Mouse (Mus musculus): ENCODE results near the gene Esrrg.

DNA sequence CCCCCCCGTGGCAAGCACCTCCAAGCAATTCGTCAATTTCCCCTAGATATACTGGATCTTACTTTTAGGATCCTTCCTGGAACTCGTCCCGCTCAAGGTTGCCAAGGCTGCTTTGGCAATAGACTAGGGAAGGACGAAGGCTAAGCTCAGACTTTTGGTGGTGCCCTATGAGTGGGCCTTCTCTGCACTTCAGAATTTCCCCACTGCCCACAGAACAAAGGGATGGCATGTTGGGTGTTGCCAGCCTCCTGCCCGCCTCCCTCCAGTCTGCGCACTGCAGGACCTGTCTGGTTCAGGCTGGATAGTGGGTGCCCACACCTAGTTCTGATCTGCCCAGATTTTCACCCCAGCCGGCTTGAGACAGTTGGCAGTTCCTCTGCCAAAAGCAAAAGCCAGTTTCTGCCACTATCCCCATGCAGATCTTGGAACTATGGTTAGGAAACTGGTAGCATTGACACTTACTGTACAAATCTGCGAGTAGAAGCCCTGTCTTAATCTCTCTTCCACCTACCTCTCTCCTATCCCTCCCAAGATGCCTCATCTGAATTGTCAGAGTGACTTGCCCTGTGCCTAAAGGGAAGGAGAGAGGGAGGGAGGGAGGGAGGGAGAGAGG, 1.9 kb downstream of the Esrrg start:
- TF ChIP-seq CTCF (IDR thresholded peaks at IDR 0.05; ENCODE audit: borderline replicate concordance, control insufficient read depth, extremely low read depth, insufficient read depth, low read length, poor library complexity) (no peak), POLR2A (IDR thresholded peaks at IDR 0.05; ENCODE audit: control insufficient read depth, extremely low read depth, insufficient read depth, low read length, poor library complexity) (no peak)
